Mouse (Mus musculus) hindbrain, embryonic 14.5 days (tissue): ENCODE results near the gene Ifitm10. TPM values are rescaled to one million over a fixed set of nuclear protein-coding genes. Genes with fewer than 3 reads are reported as not detected.

Source experiments
- ATAC-seq: fragments of 200-750 bp; cut with Nextera tagmentation; 2 replicates; pipeline ENCODE4 v1.8.0; 2017; ENCODE audit warnings: moderate number of reproducible peaks, mild to moderate bottlenecking, moderate TSS enrichment, moderate library complexity; ENCODE audit not compliant: low FRiP score
- DNase-seq: peaks from one replicate; pipeline ENCODE4 v3.0.0-alpha.2; 2015; ENCODE audit warnings: low spot score
- H3K27ac ChIP-seq: fragments of 300-500 bp; sonication (generic); 2 replicates; pipeline ENCODE4 v1.5.1; 2014; ENCODE audit warnings: mild to moderate bottlenecking, moderate library complexity
- H3K27me3 ChIP-seq: fragments of 300-500 bp; sonication (generic); 2 replicates; pipeline ENCODE4 v1.6.1; 2014; ENCODE audit warnings: mild to moderate bottlenecking, low read length, mixed read lengths; ENCODE audit not compliant: control insufficient read depth, insufficient read depth
- H3K36me3 ChIP-seq: fragments of 300-500 bp; sonication (generic); replicated peaks from 2 replicates; pipeline ENCODE4 v1.6.1; 2014; ENCODE audit not compliant: control insufficient read depth, insufficient read depth
- H3K4me1 ChIP-seq: fragments of 300-500 bp; sonication (generic); replicated peaks from 2 replicates; pipeline ENCODE4 v1.6.1; 2014; ENCODE audit warnings: antibody characterized with exemption, low read length, mixed read lengths; ENCODE audit not compliant: control insufficient read depth, insufficient read depth
- H3K4me2 ChIP-seq: fragments of 300-500 bp; sonication (generic); replicated peaks from 2 replicates; pipeline ENCODE4 v1.6.1; 2014; ENCODE audit warnings: mild to moderate bottlenecking, moderate library complexity
- H3K4me3 ChIP-seq: fragments of 300-500 bp; sonication (generic); replicated peaks from 2 replicates; pipeline ENCODE4 v1.5.1; 2014; ENCODE audit warnings: mild to moderate bottlenecking, low read length
- H3K9ac ChIP-seq: fragments of 300-500 bp; sonication (generic); 2 replicates; pipeline ENCODE4 v1.6.1; 2014
- H3K9me3 ChIP-seq: fragments of 300-500 bp; sonication (generic); 2 replicates; pipeline ENCODE4 v1.6.1; 2016; ENCODE audit warnings: low read length; ENCODE audit not compliant: control insufficient read depth
- WGBS: fragments of 180-500 bp; shearing (Covaris S2); extraction: QIAGEN DNeasy Blood & Tissue Kit; methylation state at CpG from one replicate; pipeline ENCODE4 v1.1.7; 2014; 5-methylcytosine and 5-hydroxymethylcytosine counted together
- polyA plus RNA-seq: library from polyadenylated mRNA; unstranded; fragments of >200 nt; fragmentation: Nextera tagmentation; extraction: Ambion mirVana; gene quantifications from 2 replicates; pipeline ENCODE4 v1.2.1, GENCODE M21; 2014

The Ifitm10 gene
- polyA plus RNA-seq, 1 experiment from 2014 or later: 7.3 TPM

GRCm38 (mm10) chr7:142359129-142359528 lies 14.4 kb downstream of the Ifitm10 start:
- ATAC-seq: no peak
- 75% methylated on average over 8 of the region's 8 CpGs for WGBS
- Histone ChIP-seq H3K27ac (no peak overlapping the region), H3K9ac (no peak overlapping the region), H3K27me3 (no peaks in the 10 kb centered on the region), H3K4me3 (no peak overlapping the region), H3K36me3 (no peaks in the 10 kb centered on the region), H3K4me1 (no peaks in the 10 kb centered on the region), H3K9me3 (no peaks in the 10 kb centered on the region), H3K4me2 (no peak overlapping the region)
- DNase-seq: no peak

- no peak overlapping the region for H3K27ac ChIP-seq
- H3K4me2 ChIP-seq: no peak overlapping the region
- H3K36me3 ChIP-seq: no peaks in the 10 kb centered on the region
- no peak for ATAC-seq
- no peaks in the 10 kb centered on the region for H3K27me3 ChIP-seq
- H3K9ac ChIP-seq: no peak overlapping the region
- H3K4me1 ChIP-seq: no peaks in the 10 kb centered on the region
- H3K4me3 ChIP-seq: no peak overlapping the region
- WGBS: 85% methylated on average over 3 of the region's 3 CpGs
- no peak for DNase-seq
- H3K9me3 ChIP-seq: no peaks in the 10 kb centered on the region
These were observed 16.0 kb downstream of the Ifitm10 start for GRCm38 (mm10) chr7:142357566-142357965.

- DNase-seq (no peak), ATAC-seq (no peak)
- H3K9ac ChIP-seq: no peak overlapping the region
- H3K36me3 ChIP-seq: no peaks in the 10 kb centered on the region
- no peaks in the 10 kb centered on the region for H3K27me3 ChIP-seq
- 83% methylated on average over 8 of the region's 8 CpGs for WGBS
- no peak overlapping the region for H3K27ac ChIP-seq
- H3K4me2 ChIP-seq: no peak overlapping the region
- H3K4me1 ChIP-seq: no peaks in the 10 kb centered on the region; the same call in 1 of the 2 replicates
- no peak overlapping the region for H3K4me3 ChIP-seq
- no peaks in the 10 kb centered on the region for H3K9me3 ChIP-seq
These were observed 18.8 kb downstream of the Ifitm10 start for GRCm38 (mm10) chr7:142354661-142355233.

GRCm38 (mm10) chr7:142353854-142354253 lies 19.7 kb downstream of the Ifitm10 start:
- Histone ChIP-seq H3K27me3 (no peaks in the 10 kb centered on the region), H3K36me3 (no peaks in the 10 kb centered on the region), H3K9ac (no peak overlapping the region), H3K4me2 (no peak overlapping the region), H3K4me3 (no peak overlapping the region), H3K27ac (no peak overlapping the region), H3K9me3 (no peaks in the 10 kb centered on the region), H3K4me1 (peaks cover 6% of the 10 kb centered on the region; the same call in 1 of the 2 replicates)
- DNase-seq (no peak), ATAC-seq (no peak)
- WGBS: 80% methylated on average over 5 of the region's 5 CpGs

GRCm38 (mm10) chr7:142351569-142351968 lies 22.0 kb downstream of the Ifitm10 start:
- Histone ChIP-seq H3K9me3 (no peaks in the 10 kb centered on the region), H3K4me3 (no peak overlapping the region), H3K9ac (no peak overlapping the region), H3K36me3 (no peaks in the 10 kb centered on the region), H3K4me2 (no peak overlapping the region), H3K27me3 (no peaks in the 10 kb centered on the region), H3K4me1 (peaks cover 6% of the 10 kb centered on the region; the same call in 1 of the 2 replicates), H3K27ac (no peak overlapping the region; the same call in 1 of the 2 replicates)
- WGBS: 57% methylated on average over 5 of the region's 5 CpGs
- DNase-seq (no peak), ATAC-seq (no peak)

- Histone ChIP-seq H3K36me3 (no peaks in the 10 kb centered on the region), H3K9ac (no peak overlapping the region), H3K4me1 (peaks cover 6% of the 10 kb centered on the region; the same call in 1 of the 2 replicates), H3K4me3 (no peak overlapping the region), H3K4me2 (no peak overlapping the region), H3K27me3 (no peaks in the 10 kb centered on the region), H3K27ac (no peak overlapping the region), H3K9me3 (no peaks in the 10 kb centered on the region)
- ATAC-seq: peak; percentile 60; the same call in 1 of the 2 replicates
- DNase-seq: peak; percentile 47
- 17% methylated on average over 9 of the region's 9 CpGs for WGBS
These were observed 24.1 kb downstream of the Ifitm10 start for GRCm38 (mm10) chr7:142349308-142349961.

- Histone ChIP-seq H3K4me1 (peaks cover 6% of the 10 kb centered on the region; the same call in 1 of the 2 replicates), H3K4me3 (no peak overlapping the region), H3K27ac (no peak overlapping the region), H3K36me3 (no peaks in the 10 kb centered on the region), H3K9me3 (no peaks in the 10 kb centered on the region), H3K27me3 (no peaks in the 10 kb centered on the region), H3K9ac (no peak overlapping the region), H3K4me2 (no peak overlapping the region)
- WGBS: 76% methylated on average over 4 of the region's 4 CpGs
- DNase-seq (no peak), ATAC-seq (no peak)
These were observed 26.0 kb downstream of the Ifitm10 start for GRCm38 (mm10) chr7:142347542-142347941.

GRCm38 (mm10) chr7:142342247-142342640 lies 31.3 kb downstream of the Ifitm10 start:
- no peaks in the 10 kb centered on the region for H3K4me1 ChIP-seq
- H3K4me3 ChIP-seq: no peak overlapping the region
- DNase-seq (no peak), ATAC-seq (no peak)
- H3K9ac ChIP-seq: no peak overlapping the region
- no peak overlapping the region for H3K27ac ChIP-seq
- H3K4me2 ChIP-seq: no peak overlapping the region
- no peaks in the 10 kb centered on the region for H3K36me3 ChIP-seq
- 85% methylated on average over 3 of the region's 3 CpGs for WGBS
- no peaks in the 10 kb centered on the region for H3K9me3 ChIP-seq
- no peaks in the 10 kb centered on the region for H3K27me3 ChIP-seq

- no peaks in the 10 kb centered on the region for H3K36me3 ChIP-seq
- no peak for ATAC-seq
- WGBS: 83% methylated on average over 10 of the region's 10 CpGs
- H3K4me2 ChIP-seq: no peak overlapping the region
- H3K4me1 ChIP-seq: no peaks in the 10 kb centered on the region
- no peak for DNase-seq
- no peak overlapping the region for H3K9ac ChIP-seq
- no peak overlapping the region for H3K4me3 ChIP-seq
- no peaks in the 10 kb centered on the region for H3K27me3 ChIP-seq
- H3K9me3 ChIP-seq: no peaks in the 10 kb centered on the region
- H3K27ac ChIP-seq: no peak overlapping the region
These were observed 31.8 kb downstream of the Ifitm10 start for GRCm38 (mm10) chr7:142341564-142342246.
